Mouse (Mus musculus) CH12.LX (cell line): ENCODE measurements around the gene Gm20388.
A peak's percentile ranks its signal among the peaks of the same experiment; 100 is the strongest.

Experiments
- CHD1 ChIP-seq: IDR thresholded peaks from 2 replicates; pipeline ENCODE4 v1.6.1; 2012; ENCODE audit warnings: low read depth, low read length, improper control_type of control experiment, inconsistent platforms
- CTCF ChIP-seq, 2 experiments: IDR thresholded peaks in 1 of 2; conservative IDR thresholded peaks in 1 of 2; 2 replicates each; pipeline ENCODE4 v1.5.1; 2011 to 2012; ENCODE audit warnings: low read depth in 2 of 2, low read length in 2 of 2, improper control_type of control experiment in 1 of 2, inconsistent platforms in 1 of 2, mild to moderate bottlenecking in 1 of 2, moderate library complexity in 1 of 2
- EP300 ChIP-seq: IDR thresholded peaks from 2 replicates; pipeline ENCODE4 v1.6.1; 2011; ENCODE audit warnings: low read length, improper control_type of control experiment
- KAT2A ChIP-seq: IDR thresholded peaks from 2 replicates; pipeline ENCODE4 v1.6.1; 2012; ENCODE audit warnings: low read length, improper control_type of control experiment, inconsistent platforms; ENCODE audit not compliant: insufficient replicate concordance
- MAZ ChIP-seq: IDR thresholded peaks from 2 replicates; pipeline ENCODE4 v1.6.1; 2012; ENCODE audit warnings: low read depth, mild to moderate bottlenecking, inconsistent platforms, low read length, improper control_type of control experiment, moderate library complexity
- MXI1 ChIP-seq: IDR thresholded peaks from 2 replicates; pipeline ENCODE4 v1.6.1; 2011; ENCODE audit warnings: mild to moderate bottlenecking, low read depth, low read length, improper control_type of control experiment
- POLR2A ChIP-seq: IDR thresholded peaks from 2 replicates; pipeline ENCODE4 v1.6.1; 2011; ENCODE audit warnings: low read depth, mild to moderate bottlenecking, improper control_type of control experiment, low read length
- SIN3A ChIP-seq: IDR thresholded peaks from 2 replicates; pipeline ENCODE4 v1.6.1; 2012; ENCODE audit warnings: low read length, improper control_type of control experiment, inconsistent platforms
- TBP ChIP-seq: conservative IDR thresholded peaks from 2 replicates; pipeline ENCODE4 v1.6.1; 2011; ENCODE audit warnings: low read depth, low read length, improper control_type of control experiment
- USF1 ChIP-seq: IDR thresholded peaks from 2 replicates; pipeline ENCODE4 v1.6.1; 2014; ENCODE audit warnings: low read depth, mild to moderate bottlenecking, inconsistent platforms, low read length, improper control_type of control experiment
- ZC3H11A ChIP-seq: IDR thresholded peaks from 2 replicates; pipeline ENCODE4 v1.6.1; 2012; ENCODE audit warnings: low read depth, mild to moderate bottlenecking, inconsistent platforms, low read length, improper control_type of control experiment
- ZKSCAN1 ChIP-seq: IDR thresholded peaks from 2 replicates; pipeline ENCODE4 v1.6.1; 2012; ENCODE audit warnings: low read depth, inconsistent platforms, low read length, improper control_type of control experiment, borderline replicate concordance
- ZNF384 ChIP-seq: IDR thresholded peaks from 2 replicates; pipeline ENCODE4 v1.6.1; 2012; ENCODE audit warnings: low read depth, low read length, improper control_type of control experiment, inconsistent platforms

GRCm38 (mm10) chr8:123643330-123644051 lies 3732.8 kb downstream of the Gm20388 start:
- TF ChIP-seq EP300 (no peak), CHD1 (no peak), CTCF (conservative IDR thresholded peaks at IDR 0.05 in 1 of 2, IDR thresholded peaks at IDR 0.05 in 1 of 2; ENCODE audit: low read depth in 2 of 2, low read length in 2 of 2) (peak; percentile 42 to 77; a peak in 2 of 4 replicates), ZKSCAN1 (no peak), MAZ (no peak), MXI1 (no peak), ZC3H11A (no peak), TBP (no peak), SIN3A (no peak), USF1 (no peak), KAT2A (no peak), POLR2A (no peak), ZNF384 (no peak)
